In genomic region chr8:120293421-120294357, GRCm38 (mm10) we compare ENCODE assay signal across 8 mouse cellular contexts.
DNase-seq lines count a peak whose midpoint lies in the region; ATAC-seq and TF ChIP-seq lines count a peak whose summit lies in the region.

No protein-coding gene starts in this region.

- TF ChIP-seq CTCF in olfactory bulb, adult 2 months (IDR thresholded peaks at IDR 0.05; ENCODE audit: insufficient read depth, low read depth, low read length), result no peak

- H3K4me1 ChIP-seq in kidney, embryonic 15.5 days, result peaks cover 93% of the 10 kb centered on the region
- H3K4me1 ChIP-seq in olfactory bulb, adult 2 months (ENCODE audit: control insufficient read depth, insufficient read depth, low read length), result peaks cover 82% of the 10 kb centered on the region

- no peak for ATAC-seq in kidney, embryonic 15.5 days (replicated peaks; ENCODE audit: low FRiP score)
- peak; percentile 76 for ATAC-seq in erythroid progenitor cell, adult 5-6 weeks (replicated peaks; ENCODE audit: low FRiP score, poor library complexity, severe bottlenecking)

- no peak for DNase-seq in kidney, adult 8-10 months
- peak; percentile 92 for DNase-seq in liver
- DNase-seq in layer of hippocampus, postnatal 14 days (ENCODE audit: low spot score in 2 of 2), result no peak
- no peak for DNase-seq in right cerebral cortex, adult 2 months (ENCODE audit: low spot score in 2 of 2)
- no peak for DNase-seq in urinary bladder, postnatal 14 days (ENCODE audit: low spot score)

- H3K27me3 ChIP-seq in kidney, embryonic 15.5 days, result no peaks in the 10 kb centered on the region

- no peak overlapping the region for H3K4me3 ChIP-seq in kidney, embryonic 15.5 days (replicated peaks)
- H3K4me3 ChIP-seq in olfactory bulb, adult 2 months (ENCODE audit: insufficient read depth, low read depth, low read length), result no peak overlapping the region

- H3K9me3 ChIP-seq in kidney, embryonic 15.5 days (replicated peaks), result no peaks in the 10 kb centered on the region

- no peak overlapping the region for H3K9ac ChIP-seq in kidney, embryonic 15.5 days

- 36% methylated on average over 18 of the region's 18 CpGs for WGBS in kidney, embryonic 15.5 days
- 66% methylated on average over 18 of the region's 18 CpGs for WGBS in olfactory bulb, adult 2 months

- peak overlapping the region; percentile 7 for H3K27ac ChIP-seq in kidney, embryonic 15.5 days
- H3K27ac ChIP-seq in olfactory bulb, adult 2 months (ENCODE audit: insufficient read depth, low read depth, low read length), result peak overlapping the region; percentile 84

- no peak overlapping the region for H3K4me2 ChIP-seq in kidney, embryonic 15.5 days

- TF ChIP-seq POLR2A in olfactory bulb, adult 2 months (IDR thresholded peaks at IDR 0.05; ENCODE audit: insufficient read depth, low read depth, low read length), result no peak; the same call in 1 of the 2 replicates

- H3K36me3 ChIP-seq in kidney, embryonic 15.5 days, result no peaks in the 10 kb centered on the region
